Mouse (Mus musculus): ENCODE measurements at regions not wholly inside any gene's neighbourhood (a gene's known extent, or its start where the extent isn't known, plus 50 kb on each side); places are given as distances from the start of the nearest gene placed in this dataset.

DNA sequence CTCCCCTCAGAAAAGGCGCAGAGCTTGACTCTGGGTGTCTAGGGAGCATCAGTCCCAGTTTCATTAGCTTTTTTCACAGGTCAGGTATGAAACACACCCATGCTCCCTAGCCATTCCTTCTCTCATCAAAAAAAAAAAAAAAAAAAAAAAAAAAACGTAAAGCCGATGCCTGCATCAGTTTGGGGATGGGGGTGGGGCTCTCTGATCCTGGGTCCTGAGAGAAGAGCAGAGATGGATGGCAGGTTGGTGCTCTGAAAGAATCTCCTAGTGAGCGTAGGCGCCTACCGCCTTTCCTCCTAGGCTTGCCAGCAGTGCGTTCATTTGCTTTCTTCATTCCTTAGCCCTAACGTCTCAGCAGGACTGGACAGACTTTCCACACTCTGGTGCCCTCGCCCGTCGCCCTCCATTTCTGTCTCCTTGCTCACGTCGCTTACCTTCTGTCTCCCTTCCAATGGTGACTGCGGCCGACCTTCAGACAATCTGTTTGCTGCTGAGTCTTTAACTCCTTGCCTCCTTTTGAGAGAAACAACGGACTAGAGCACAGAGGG is 267.5 kb downstream of the Agtpbp1 start:
- DNase-seq (ENCODE audit: low spot score in 2 of 2), result no peak

DNA sequence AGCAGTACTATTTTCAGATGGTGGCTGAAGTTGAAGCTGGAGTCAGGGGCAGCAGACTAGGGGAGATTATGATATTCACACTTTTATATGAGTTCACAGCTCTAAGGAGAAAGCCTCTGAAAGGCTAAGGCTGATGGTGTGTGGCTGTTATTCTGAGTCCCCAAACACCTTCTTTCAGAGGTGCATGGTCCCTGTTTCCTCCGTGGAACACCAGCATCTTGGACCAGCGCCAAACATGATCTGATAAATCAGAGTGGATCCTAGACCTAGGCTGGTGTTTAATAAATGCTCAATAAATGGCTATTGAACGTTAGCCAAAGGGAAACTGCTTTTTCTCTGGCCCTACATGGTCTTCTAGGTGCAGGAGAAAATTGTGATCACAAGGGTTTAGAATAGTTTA is 269.2 kb downstream of the Agtpbp1 start:
- no peak for DNase-seq (ENCODE audit: low spot score in 2 of 2)

DNA sequence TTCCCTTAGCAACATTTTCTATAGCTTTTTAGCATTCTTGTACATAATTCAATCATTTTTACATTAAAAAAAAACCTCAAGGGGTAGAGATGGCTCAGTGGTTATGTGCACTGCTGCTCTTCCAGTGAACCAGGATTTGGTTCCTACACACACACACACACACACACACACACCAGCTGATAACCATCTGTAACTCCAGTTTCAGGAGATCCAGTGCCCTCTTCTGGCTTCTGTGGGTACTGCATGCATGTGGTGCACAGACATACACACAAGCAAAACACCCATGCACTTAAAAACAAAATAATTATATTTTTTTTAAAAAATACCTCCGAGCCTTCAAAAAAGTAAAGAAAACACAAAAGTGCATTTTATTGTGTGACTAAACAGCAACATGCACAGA is 270.6 kb downstream of the Agtpbp1 start:
- no peak for DNase-seq (ENCODE audit: low spot score in 2 of 2)

DNA sequence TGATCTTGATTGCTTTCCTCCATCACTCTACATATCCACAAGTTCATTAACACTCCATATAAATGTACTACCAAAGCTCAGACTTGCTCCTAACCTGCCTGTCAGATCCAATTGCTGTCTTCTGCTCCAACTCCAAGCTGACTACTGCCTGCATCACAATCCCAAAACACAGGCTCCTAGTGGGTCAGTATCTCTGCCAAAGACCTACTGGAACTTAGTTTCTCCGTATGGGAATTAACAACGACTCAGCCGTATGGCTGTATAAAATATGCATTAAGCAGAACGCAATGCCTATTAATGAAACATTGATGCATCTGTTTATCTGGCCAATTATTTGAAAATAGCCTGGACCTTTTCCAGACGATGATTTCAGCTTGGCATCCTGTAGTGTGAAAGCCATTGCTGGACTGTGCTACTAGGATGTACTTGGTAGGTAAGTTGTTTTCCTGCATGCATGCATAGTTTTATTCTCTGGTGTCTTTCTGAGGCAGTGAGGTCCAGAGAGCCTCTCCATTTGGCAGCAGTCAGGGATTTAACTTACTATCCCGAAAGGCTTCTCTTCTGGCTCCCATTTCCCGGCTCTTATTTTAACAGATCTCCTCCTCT is 271.2 kb downstream of the Agtpbp1 start:
- no peak for DNase-seq (ENCODE audit: low spot score in 2 of 2)

DNA sequence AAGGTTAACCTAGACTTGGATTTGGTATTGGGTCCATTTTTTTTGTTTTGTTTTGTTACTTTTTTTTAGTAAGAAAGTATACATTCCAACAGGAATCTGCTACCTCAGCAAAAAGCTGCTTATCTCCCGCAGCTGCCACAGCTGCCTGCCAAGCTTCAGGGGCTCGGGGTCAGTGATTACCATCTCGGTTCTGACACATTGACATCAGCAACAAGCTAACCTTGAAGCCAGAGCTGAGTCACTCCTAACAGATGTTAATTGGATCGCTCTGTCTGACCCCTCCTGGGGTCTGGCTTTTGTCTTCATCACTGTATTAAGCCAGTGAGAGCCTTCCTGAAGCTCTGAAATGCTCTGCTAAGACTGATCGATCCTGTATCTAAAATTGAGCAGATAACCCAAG is 292.1 kb downstream of the Agtpbp1 start:
- no peak for DNase-seq (ENCODE audit: low spot score in 2 of 2)

DNA sequence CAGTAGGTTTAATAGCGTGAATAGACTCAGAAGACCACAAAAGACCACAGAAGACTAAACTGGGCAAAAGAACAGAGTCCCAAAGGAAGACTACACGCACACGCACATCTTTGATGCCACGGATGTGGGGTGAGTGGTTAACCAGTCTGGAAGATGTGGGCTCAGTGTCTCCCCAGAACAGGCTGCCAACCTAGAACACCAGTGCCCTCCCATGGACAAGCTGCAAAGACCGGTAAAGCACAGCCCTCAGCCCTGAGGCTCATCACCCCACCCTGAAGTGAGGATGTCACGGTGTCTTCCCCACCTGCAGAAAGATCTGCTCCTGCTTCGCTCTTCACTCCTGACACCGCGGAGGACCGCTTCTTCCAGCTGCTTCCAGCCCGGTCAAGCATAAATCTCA is 295.9 kb downstream of the Agtpbp1 start:
- peak in 1 of 2 experiments; percentile 38 for DNase-seq (ENCODE audit: low spot score in 2 of 2)

DNA sequence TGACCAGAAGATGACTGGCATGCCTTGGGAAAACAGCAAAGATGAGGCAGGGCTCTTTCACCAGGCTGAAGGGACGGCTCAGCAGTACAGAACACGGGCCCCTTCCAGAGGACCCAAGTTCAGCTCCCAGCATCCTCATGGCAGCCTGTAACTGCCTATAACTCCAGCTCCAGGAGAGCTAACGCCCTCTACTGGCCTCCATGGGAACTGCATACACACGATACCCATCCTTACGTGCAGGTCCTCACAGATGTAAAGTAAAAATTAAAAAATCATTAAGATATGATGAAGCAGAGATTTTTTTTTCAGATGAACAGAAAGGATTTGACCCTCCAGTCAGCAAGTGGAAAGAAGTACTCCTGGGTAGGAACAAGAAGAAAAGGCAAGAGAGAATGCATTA is 303.8 kb downstream of the Agtpbp1 start:
- no peak for DNase-seq (ENCODE audit: low spot score in 2 of 2)

DNA sequence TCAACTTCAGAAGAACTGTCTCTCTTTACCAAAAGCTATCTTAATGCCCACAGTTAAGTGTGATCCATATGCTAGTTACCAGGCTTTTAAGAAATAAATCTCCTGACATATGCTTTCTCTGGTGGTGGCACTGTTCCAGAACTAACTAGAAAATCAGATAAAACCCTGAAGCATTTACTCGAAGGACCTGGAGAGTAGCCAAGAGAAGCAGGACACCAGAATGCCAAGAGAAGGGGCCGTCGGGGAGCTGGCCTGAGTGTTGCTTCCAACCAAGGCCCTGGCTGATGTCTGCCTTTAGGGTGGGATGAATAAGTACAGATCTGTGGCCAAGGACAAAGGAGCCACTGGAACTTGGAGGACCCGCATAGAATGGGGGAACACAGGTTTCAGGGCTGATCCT is 305.9 kb downstream of the Agtpbp1 start:
- no peak for DNase-seq (ENCODE audit: low spot score in 2 of 2)

DNA sequence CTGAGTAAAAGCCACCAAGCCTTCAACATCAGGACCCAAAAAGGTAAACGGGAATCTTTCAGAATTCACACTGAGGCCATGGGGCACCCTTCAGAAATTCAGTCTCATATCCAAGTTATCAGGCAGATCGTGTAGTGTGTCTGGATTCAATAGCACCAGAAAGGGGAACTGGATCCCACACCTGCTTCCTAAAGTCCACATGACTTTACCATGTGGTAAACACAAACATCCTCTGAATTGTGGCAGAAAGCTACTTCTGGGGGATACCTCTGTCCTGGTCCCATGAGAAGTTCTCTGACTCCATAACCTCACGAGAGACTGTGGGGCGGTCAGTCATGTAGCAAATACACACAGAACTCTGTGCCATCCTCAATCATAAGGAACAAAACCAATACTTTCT is 313.4 kb downstream of the Agtpbp1 start:
- no peak for DNase-seq (ENCODE audit: low spot score in 2 of 2)

DNA sequence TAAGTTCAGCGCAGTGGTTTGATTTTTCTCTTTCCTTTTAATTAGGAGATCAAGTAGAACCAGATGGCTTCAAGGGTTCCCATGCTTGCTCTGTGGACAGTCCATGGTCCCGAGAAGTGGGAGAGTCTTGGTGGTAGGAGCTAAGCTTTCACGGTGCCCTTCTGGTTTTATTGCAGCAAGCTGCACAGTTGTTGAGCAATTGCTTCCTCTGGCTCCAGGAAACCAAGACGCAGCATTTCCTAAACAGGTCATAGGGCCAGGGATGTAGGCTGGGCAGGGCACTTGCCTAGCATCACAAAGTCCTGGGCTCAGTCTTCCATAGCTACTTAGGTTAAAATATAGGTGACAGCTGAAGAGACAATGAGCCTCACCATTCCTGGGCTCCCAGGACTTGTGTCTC is 318.2 kb downstream of the Agtpbp1 start:
- no peak for DNase-seq (ENCODE audit: low spot score in 2 of 2)

DNA sequence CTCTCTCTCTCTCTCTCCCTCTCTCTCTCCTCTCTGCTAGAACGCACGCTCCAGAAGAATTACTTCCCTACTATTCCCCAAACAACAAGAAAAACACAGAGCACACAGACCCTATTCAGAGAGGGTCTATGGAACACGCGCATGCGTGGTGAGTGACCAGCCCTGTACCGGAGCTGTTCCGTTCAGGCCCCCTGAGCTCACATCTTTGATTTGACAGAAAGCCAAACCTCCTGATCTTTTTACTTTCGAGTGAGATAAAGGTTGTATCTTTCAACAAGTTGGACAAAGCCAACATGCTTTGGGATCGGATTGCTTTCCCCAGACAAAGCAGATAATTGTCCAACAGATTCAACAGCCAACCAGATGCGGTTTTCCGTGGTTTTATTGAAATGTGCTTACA is 320.9 kb downstream of the Agtpbp1 start:
- DNase-seq (ENCODE audit: low spot score in 2 of 2), result no peak

DNA sequence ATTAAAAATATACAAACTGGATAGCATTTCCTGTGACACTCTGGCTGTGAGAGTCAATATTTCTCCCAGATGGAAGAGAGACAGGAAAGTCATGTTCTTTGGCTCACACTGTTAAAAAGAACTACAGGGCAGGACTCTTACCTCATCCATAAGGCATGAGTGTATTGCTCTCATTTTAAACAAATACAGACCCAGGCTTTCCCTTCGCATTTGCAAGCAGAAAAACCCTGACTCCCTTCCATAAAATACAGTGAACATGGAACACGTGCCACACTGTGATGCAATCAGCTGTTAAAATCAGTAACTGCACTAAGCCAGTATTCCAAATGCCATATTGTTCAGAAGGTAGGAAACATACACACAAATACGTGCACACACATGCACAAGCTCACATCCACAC is 323.1 kb downstream of the Agtpbp1 start:
- DNase-seq (ENCODE audit: low spot score in 2 of 2), result no peak

DNA sequence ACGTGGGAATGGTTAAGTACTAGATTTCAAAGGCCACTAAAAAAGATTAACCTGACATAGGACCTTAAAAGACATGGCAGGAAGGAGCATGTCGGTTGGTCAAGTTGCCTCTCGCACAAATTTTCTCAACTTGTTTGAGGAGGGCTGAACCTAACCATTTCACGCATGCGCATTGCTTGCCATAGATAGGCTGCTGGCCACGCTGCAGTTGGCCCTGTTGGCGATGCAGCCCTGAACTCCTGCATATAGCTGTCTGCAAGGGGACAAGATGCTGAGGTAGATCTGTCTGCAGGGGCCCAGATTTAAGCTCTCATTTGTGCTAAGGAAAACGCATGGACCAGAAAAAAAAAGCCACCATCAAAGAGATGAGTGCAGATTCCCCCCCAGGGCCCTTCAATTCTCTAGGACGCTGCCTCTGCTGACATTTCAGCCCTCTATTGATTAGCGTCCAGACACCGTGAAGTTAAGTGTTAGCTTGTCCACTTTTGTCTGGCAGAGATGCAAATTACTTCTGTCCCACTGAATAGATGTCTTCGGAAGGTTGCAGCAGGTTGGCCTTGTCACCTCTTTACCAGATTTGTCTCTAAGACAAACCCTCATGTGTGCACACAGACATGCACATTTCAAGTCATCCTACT is 329.1 kb downstream of the Agtpbp1 start:
- DNase-seq (ENCODE audit: low spot score in 2 of 2), result no peak

DNA sequence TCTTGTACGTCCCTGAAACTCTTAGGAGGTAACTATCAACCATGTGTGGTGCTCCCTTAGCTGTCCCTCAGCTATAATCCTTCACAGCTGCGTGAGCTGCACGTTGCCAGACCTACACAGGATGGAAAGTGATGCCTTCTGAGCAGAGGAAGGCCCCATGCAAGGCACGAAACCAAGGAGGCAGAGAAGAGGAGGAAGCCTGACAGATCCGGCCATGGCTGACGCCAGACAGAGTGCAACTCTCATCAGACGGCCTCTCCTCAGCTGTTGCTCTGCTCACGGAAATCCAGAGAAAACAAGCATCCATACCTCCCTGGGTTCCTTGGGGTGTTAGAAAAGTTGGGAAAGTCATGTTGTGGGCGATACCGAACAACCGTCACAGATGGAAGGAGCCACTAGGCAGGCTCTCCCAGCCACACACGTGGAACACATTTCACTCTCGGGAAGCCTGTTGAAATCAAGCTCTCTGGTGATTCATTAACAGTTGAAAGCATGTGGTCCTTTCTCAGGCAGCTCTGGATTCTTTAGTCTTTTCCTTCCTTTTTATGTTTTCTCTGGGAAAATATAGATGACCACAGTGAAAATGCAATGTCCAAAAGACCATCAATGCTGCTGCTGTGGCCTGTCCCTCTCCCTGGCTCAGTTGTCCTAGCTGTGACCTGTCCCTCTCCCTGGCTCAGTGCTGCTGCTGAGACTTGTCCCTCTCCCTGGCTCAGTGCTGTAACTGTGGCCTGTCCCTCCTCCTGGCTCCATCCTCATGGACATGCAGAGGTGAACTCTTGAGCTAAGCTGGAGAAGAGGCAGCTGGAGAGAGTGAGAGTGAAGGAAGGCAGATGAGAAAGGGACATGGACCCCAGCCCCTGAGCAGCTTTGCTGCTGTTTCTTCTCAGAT is 331.1 kb downstream of the Agtpbp1 start:
- DNase-seq (ENCODE audit: low spot score in 2 of 2), result no peak

DNA sequence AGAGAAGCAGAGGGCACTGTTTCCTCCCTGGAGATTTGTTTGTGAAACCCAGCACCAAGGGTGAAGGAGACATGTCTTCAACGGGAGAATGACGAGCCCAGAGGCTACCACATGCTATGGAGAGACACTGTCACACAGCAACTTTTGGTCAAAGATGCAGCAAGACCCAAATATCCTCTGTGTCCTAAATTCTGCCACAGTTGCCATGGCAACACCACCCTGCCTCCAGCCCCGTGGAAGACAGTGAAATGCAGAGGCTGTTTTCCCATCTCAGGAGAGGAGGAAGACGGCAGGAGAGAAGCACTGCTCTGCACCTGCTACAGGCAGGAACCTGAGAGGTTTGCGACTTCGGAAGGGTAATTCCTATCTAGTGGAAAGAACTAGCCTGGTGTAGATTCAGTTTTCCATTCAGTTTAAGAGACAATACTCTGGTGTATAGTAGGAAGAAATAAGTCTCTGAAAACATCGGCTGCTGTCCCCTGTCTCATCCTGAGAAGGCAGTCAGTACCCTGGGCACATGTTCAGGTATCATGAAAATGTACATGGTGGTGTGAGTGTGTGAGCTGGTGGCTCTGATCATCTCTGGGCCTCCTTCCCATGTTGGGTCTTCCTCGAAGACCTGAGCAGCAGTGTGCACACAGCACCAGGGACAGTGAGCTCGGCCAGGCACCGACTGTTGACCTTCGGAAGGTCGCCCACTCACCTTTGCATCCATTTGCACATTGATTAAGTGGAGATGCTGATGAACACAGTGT is 333.6 kb downstream of the Agtpbp1 start:
- DNase-seq (ENCODE audit: low spot score in 2 of 2), result peak; percentile 61 to 68

DNA sequence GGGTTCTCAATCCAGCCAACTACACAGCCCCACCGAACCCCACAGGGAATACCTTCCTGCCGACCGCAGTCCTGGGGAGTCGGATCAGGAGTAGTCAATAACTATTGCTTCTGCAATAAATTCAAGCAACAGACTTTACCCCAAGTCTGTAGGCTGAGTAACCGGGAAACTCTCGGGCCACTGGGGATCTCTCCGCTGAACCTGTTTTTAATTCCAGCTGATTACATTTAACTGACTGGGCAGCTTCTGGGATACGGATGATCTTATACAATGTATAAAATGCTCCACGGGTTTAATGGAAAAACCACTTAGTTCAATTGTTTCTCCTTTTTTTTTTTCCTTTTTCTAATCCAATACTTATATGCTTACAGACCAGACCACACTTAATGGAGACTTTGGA is 336.6 kb downstream of the Agtpbp1 start:
- DNase-seq (ENCODE audit: low spot score in 2 of 2), result no peak

DNA sequence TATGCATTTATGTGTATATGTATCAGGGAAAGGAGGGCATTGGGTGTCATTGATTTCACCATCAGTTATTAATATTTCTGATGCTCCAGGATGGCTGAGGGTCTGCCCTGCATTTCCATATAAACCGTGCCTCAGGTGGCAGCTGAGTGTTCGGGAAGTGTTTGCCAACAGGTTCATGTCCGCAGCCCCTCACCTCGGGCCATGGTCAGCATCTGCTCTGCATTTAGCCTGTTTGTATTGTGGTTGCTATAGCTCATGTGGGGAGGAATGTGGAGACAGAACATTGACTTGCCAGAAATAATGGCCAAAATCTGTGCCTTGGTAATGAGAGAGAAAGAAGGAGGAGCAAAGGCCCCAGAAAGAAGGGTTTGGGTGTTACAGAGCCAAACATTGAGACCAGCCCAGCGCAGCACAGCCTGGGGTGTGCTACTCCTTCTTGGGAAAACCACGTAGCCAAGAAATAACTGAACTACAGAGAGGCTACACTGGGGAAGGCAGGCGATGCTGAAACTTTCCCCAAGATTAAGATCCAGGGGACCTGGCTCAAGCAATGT is 338.0 kb downstream of the Agtpbp1 start:
- no peak for DNase-seq (ENCODE audit: low spot score in 2 of 2)

DNA sequence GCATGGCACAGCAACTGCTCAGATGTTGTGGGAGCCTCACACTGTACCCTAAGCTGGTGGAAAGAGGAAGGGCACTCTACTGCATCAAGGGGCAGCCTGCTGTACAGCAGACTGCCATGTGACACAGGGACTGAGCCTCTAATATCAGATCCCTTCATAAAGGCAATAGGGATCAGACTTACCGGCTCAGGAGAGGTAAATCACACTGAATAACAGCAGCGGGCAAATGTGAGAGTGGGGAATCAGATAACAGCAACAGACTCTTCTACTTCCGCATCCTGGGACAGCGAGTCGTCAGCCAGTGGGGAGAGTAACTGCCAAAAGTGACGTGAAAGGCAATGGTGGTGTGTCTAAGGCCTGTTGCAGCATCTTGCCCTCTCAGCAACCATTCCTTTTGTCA is 339.0 kb downstream of the Agtpbp1 start:
- DNase-seq (ENCODE audit: low spot score in 2 of 2), result no peak

DNA sequence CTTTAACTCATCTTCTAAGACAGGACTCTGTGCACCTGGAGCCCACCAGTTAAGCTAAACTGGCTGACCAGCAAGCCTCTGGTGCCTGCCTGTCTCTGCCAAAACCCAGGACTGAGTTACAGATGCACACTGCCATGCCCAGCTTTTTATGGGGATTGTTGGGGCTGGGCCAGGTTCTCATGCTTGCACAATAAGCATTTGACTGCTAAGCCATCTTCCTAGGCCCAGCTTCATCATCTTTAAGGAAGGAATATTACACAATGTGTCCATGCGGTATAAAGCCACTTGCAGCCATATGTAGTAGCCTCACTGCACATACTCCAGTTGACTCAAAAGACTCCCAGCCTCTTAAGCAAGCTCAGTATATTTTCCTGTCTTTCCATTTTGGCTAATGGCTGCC is 340.4 kb downstream of the Agtpbp1 start:
- DNase-seq (ENCODE audit: low spot score in 2 of 2), result no peak

DNA sequence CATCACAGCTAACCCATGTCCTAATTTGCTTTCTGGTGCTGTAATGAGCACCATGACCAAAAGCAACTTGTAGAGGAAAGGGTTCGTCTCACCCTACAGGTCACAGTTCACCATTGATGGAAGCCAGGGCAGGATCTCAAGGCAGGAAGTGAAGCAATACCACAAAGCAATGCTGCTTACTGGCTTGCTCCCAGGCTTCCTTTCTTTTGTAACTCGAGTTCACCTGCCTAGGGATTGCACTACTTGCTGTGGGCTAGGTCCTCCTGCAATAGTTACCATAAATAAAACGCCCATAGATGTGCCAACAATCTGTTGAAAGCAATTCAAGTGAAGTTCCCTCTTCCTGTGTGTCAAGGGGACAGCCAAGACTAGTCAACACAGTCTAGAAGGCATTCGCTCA is 342.4 kb downstream of the Agtpbp1 start:
- DNase-seq (ENCODE audit: low spot score in 2 of 2), result no peak

DNA sequence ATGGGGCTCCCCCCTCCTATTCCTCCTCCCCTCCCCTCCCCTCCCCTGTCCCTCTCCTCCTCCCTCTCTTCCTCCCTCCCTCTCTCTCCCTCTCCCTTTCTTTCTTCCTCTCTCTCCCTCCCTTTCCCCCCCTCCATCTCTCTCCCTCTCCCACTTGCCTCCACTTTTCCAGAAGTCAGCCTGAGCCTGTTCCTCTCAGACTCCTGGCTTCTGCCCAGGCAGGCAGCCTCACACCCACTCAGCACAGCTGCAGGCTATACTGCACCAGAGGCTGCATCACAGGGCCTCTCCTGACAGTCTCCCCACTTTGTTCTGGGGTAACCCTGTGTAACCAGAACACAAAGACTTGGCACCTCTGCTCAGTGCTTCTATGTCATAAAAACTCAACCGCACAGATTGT is 346.3 kb downstream of the Agtpbp1 start:
- peak; percentile 44 to 50 for DNase-seq (ENCODE audit: low spot score in 2 of 2)

Measured in layer of hippocampus, adult 8-10 months (tissue).